Mouse (Mus musculus): ENCODE data around the gene Dnah17.

Gene Dnah17

DNA sequence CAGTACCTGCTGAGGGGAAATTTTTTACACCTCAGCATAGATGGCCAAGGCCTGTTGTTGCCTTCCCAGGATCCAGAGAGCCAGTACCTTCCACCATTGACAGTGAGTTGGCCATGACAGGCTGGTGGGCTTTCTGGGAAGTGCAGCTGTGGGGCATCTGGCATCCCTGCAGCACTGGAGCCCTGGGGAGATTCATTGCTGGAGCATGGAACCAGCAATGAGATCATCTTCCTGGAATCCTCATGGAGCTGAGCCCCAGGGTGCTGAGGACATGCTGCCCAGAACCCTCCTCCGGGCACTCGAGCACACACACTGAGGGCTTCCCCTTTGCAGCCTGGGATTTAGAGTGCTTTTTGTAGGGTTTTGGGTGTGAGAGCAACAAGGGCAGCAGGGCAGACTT lies 135.2 kb downstream of the Dnah17 start:
- no peak for DNase-seq (ENCODE audit: low spot score in 2 of 2)

GRCm38 (mm10) chr11:117994250-117995057 lies 136.0 kb downstream of the Dnah17 start:
- no peak for DNase-seq (ENCODE audit: low spot score in 2 of 2)

GRCm38 (mm10) chr11:117993190-117994175 lies 137.0 kb downstream of the Dnah17 start:
- no peak for DNase-seq (ENCODE audit: low spot score in 2 of 2)

DNA sequence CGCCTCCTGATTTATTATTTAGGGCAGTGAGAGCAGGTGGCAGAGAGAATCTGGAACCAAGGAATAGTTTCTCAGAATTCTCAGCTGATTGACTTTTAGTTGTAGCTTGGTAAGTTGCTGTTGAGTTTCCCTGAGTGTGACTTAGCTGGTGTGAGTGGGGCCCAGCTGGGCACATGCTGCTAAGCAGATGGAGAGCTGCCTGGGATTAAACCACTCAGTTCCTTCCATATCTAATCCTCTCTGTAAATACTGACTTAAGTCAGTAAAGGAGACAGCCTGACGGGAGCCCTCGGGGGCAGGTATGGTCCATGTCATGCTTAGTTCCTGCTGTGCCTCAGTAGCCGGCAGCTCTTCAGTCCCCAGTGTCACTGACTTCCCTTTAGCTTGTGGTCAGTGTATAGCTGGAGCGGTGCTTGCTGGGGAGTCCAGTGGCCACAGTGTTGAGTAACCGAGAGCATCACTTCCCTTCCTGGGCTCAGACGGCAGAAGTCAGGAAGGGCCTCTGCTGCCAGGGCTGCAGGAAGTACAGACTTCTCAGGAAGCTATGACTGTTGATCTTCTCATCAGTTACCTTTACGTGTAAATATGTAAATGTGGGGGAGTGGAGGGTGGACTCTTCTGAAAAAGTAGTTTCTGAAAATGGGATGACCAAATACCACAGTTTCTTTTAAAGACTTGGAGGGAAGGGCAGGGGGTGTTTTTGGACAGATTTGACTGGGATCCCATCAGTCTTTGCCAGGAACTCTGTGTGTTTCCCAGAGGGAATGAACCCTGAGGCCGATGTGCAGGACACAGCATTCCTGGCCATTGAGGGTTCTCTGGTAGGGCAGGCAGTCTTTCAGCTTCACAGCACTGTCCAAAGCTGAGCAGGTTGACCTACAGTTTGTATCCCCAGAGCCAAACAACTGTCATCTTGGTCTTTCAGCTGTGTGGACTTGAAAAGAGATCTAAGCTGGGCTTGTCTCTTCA lies 138.6 kb downstream of the Dnah17 start:
- peak; percentile 58 to 67 for DNase-seq (ENCODE audit: low spot score in 2 of 2)

- no peak for DNase-seq (ENCODE audit: low spot score in 2 of 2)
These were observed 140.5 kb downstream of the Dnah17 start for GRCm38 (mm10) chr11:117989926-117990325.

- DNase-seq (ENCODE audit: low spot score in 2 of 2), result no peak
These were observed 141.2 kb downstream of the Dnah17 start for GRCm38 (mm10) chr11:117989241-117989640.

DNA sequence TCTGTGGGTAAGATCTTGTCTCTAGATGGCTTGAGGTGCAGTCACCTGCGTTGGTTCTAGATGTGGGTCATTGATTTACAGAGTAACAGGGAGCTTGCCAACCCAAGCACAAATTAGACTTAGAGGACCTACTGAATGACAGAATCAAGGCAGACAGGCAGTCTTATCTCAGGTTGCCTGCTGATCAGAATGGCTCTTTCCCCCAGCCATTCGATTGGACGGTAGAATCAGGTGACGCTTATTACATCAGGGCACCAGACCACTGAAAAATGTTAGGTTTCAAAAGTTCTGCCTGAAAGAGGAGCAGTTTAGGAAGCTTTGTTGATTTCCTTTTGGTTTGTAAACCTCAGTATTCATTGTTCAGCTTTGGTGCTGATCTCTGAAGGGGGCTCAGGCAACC lies 142.5 kb downstream of the Dnah17 start:
- no peak for DNase-seq (ENCODE audit: low spot score in 2 of 2)

DNA sequence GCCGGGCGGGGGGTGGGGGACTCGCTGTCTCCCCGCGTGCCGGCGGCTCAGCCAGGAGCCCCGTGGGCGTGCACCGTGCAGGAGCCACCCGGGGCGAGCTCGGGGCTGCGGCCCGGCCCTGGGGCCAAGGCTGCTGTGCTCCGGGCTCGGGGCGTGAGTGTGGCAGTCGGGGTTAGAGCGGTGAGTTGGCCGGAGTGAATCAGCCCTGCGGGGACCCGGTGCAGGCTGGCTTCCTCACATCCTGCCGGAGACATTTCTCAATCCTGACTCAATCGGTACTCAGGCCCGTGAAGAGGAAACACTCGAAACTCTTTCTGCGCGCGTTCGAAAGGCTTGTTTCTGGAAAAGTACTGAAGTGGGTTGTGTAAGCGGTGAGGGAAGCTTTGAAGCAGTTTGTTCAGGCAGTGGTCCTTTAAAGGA lies 143.4 kb downstream of the Dnah17 start:
- DNase-seq (ENCODE audit: low spot score in 2 of 2), result peak in 1 of 2 experiments; percentile 39

DNA sequence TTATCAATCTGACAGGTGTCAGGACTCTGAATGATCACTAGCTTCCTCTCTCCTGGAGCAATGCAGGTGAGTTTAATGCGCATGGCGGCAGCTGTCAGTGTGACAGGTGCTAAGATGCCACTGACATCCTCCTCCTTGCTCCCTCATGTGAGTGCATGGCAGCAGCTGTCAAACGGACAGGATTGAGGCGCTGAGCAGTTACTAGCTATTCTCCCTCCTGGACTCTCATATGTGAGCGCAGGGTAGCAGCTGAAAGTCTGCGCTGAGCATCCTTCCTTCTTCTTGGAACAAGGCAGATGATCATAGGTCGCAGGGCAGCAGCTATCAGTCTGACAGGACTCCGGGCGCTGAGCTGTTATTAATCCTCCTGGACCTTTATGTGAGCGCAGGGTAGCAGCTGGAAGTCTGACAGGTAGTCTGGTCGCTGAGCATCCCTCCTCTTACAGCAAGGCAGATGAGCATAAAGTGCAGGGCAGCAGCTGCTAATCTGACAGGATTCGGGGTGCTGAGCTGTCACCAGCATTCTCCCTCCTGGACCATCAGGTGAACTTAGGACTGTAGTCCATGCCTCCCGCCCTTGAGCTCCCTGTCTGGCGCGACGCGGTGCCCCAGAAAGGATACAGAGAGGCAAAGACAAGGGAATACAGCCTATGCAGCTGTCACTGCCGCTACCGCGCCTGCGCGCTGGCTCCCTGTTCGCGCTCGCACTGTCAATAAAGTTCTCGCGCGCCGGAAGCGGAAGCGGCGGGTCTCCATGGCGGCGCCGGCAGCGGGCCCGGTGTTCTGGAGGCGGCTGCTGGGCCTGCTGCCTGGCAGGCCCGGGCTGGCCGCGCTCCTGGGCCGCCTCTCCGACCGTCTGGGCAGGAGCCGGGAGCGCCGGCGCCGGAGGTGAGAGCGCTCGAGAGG lies 144.1 kb downstream of the Dnah17 start, which contains the start of gene Pgs1:
Pgs1 (plus strand) TSS at position 167 of the 906 bp plus-strand sequence.
- DNase-seq (ENCODE audit: low spot score in 2 of 2), result peak; percentile 90

GRCm38 (mm10) chr11:117983770-117984169 lies 146.7 kb downstream of the Dnah17 start:
- no peak for DNase-seq (ENCODE audit: low spot score in 2 of 2)

DNA sequence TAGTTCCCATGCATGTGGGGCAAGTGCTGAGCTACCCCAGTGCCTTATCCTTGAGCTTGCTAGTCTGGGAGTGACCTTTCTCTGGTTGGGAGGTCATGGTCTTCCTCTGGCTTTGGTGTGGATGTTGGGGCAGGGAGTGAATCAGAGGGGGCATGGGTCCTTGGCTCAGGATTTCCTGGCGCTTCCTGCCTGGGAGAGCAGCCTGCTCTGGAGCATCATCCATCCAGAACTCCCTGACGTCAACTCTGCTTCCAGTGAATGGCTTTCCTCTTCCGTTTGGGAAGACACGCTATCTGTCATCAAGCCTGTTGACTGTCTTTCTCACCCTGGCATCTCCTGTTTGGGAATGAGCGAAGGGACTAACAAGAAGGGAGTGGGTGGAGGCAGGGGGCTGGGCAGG lies 148.0 kb downstream of the Dnah17 start:
- DNase-seq (ENCODE audit: low spot score in 2 of 2), result no peak

- no peak for DNase-seq (ENCODE audit: low spot score in 2 of 2)
These were observed 151.0 kb downstream of the Dnah17 start for GRCm38 (mm10) chr11:117979388-117979787.

DNA sequence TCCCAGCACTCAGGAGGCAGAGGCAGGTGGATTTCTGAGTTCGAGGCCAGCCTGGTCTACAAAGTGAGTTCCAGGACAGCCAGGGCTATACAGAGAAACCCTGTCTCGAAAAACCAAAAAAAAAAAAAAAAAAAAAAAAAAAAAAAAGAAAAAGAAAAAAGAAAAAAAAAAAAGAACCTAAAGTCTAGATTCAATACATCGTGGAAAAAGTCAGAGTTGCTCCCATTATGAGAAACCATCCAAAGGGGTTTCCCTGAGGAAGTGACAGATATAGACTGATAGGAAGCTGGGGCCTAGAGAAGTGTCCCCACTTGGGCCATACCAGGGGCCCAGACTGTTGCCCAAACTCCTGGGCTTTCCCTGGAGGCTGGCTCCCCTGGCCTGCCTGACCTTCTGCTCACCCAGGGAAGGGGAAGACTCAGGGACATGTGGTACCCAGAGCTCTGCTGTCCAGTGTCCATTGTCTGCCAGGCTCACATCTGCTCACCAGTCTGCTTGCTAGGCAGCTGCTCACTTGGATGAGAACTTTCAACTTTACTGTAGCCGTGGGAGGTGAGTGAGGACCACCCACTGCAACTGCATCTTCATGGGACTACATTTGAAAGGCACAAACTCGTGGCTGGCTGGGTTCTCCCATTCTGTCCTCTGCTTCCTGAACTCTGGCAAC lies 152.6 kb downstream of the Dnah17 start:
- DNase-seq (ENCODE audit: low spot score in 2 of 2), result no peak

DNA sequence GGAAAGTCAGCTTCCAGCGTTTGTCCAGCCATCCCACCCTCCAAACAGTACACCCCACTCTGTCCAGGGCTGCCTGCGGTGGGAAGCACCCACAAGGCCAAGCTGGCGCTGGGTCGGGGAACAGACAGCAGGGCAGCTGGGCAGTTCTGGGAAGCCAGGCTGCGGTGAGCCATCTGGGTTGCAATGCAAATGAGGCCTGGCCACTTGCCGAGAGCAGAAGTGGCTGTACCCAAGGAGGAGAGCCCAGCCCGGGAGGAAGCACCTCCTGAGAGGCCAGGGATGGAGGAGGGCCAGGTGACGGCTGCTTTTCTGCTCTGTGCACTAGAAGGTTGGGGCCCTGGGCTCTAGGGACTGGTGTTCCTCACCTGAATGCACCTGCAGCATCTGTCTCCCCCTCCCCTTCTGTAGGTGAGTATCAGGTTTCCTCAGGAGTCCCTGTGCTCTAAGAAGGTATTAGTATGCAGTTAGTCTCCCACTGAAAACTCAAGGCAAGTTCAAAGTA lies 154.3 kb downstream of the Dnah17 start:
- DNase-seq (ENCODE audit: low spot score in 2 of 2), result peak; percentile 62 to 69

- DNase-seq (ENCODE audit: low spot score in 2 of 2), result no peak
These were observed 155.0 kb downstream of the Dnah17 start for GRCm38 (mm10) chr11:117975211-117975967.

- DNase-seq (ENCODE audit: low spot score in 2 of 2), result no peak
These were observed 155.9 kb downstream of the Dnah17 start for GRCm38 (mm10) chr11:117974327-117975125.

- DNase-seq (ENCODE audit: low spot score in 2 of 2), result no peak
These were observed 156.9 kb downstream of the Dnah17 start for GRCm38 (mm10) chr11:117973569-117973968.

All from spleen, postnatal 36 days (tissue).